Mouse (Mus musculus): Measurements from ENCODE around the gene Krt86.

The Krt86 gene

DNA sequence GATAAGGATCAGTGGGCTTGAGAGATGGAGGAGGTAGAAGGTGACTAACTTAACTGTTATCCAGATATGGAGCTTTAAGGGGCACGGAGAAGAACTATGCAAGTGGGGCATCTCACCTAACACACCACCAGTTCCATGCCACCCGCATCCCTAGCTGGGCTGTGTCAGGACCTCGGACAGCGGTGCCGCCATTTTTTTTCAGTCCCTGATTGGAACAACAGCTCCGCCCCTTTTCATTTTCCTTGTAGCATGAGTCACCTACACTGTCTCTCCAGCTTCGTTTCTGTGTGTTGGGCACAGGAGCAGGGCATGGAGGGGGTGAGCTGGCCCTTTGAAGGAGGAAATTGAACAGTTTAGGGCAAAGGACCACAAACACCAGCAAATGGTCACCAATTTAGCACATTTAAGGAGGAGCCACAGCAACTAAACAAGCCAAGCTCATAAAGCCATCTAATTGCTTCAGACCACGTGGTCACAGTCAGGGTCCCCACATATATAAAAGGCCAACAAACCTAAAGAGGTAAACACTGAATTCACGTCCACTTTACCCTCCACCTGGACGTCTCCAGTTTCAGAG is at the start of gene Krt86:
TSS of gene Krt86 (plus strand) at position 527 of the 577 bp plus-strand sequence.
- no peak for DNase-seq

DNA sequence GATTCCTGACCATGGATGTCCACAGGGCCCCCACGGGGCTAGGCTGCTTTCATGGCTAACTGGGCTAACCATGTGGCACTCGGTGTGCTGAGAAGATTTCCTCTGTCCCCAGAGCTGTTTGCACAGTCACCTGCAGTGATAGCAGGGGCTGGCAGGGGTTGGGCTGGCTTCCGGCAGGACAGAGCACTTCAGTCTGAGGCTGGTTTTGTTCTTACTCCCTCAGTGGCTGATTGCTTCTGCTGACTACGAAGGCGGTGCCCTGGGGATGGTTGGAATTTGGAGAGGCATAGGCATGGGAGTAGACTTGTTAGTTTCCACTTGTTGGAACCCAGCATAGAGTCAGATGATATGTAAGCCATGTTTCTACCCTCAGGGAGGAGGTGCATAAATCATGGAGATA is 48.4 kb upstream of the Krt86 start:
- DNase-seq = no peak

DNA sequence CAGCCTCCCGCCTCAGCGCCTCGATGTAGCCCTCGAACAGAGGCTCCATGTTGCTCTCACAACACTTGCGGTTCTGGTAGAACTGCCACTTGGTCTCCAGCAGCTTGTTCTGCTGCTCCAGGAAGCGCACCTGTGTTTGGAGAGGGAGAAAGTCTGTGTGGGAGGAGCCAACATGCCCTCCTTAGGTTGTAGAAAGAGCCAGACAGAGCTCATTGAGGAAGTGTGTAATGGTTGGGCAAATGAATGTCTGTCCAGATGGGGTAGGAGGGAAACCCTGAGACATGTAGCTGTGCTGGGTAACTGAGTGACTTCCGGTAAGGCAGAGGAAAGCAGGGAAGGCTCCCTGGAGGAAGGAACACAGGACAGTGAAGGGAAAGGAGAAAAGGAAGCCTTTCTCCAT is 36.7 kb upstream of the Krt86 start:
- DNase-seq = no peak

DNA sequence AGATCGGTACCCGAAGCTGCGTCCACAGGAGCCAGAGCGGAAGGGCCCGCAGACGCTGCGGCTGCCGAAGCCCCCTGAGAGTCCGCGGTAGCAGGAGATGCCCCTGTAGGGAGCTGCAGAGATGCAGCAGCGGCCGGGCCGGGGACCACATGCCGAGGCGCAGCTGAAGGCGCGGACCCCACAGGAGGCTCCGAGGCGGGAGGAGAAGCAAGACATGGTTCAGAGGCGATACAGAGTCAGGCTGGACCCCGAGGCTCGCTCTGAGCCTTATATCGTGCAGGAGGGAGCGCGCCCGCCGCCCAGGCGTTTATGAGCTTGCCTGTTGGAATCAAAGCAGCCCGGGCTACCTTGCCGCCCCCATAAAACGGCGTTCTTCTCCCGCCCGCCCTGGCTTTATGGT is 34.7 kb upstream of the Krt86 start, which contains the start of gene Krt87:
TSS of gene Krt87 (minus strand) at position 250 of the 400 bp plus-strand sequence.
- no peak for DNase-seq

DNA sequence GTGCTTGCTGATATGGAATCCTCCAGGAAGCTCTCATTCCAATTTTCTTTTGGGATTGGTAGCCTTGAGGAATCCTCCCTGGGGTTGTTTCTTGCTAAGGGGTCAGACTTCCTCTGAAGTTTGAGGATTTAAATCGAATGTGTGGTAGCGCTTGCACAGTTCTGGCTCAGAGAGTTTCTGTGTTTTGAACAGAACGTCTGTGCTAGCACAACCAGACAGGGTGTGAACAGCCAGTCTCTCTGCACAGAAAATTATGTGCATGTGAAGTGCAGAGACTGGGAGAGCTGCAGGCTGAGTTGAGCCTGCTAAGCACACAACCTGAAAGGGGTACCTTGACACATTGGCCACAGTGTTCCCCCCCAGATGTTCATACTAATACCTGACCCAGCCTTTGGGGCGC is 32.4 kb upstream of the Krt86 start:
- DNase-seq = peak; percentile 48

DNA sequence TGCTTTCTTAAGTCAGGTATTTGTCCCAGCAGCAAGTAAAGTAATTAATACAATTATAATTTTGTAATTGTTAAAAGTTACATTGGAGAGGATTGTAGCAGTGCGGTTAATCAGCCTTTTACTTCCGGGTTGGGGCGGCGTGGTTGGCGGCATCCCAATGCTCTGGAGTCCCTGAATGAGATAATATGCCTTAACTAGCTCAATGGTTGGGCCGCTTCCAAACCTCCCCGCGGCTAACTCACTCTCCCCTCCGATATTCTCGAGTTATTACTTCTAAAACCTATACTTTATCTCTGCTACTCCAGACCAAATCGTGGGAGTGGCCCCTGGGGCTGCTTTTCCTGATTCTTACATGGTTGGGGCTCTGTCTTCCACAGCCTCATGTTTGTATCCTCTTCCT is 26.7 kb upstream of the Krt86 start:
- DNase-seq = no peak

DNA sequence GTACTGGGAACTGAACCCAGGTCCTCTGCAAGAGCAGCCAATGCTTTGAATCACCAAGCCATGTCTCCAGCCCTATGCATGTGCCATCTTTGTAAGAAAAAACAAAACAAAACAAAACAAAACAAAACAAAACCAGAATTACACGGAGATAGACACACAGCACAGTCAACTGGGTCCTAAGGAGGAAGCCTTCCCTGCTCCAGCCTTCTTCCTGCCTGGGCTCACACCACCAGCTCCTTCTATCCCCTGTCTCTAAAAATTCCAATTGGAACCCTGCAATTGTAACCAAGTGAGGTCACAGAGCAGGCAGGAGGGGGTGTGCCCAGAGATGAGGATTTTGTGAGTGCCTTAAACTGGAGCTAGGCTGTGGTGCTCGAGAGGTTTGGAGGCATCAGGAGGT is 25.8 kb upstream of the Krt86 start, which contains the start of gene Krt88:
TSS of gene Krt88 (plus strand) at position 301 of the 400 bp plus-strand sequence.
- no peak for DNase-seq

DNA sequence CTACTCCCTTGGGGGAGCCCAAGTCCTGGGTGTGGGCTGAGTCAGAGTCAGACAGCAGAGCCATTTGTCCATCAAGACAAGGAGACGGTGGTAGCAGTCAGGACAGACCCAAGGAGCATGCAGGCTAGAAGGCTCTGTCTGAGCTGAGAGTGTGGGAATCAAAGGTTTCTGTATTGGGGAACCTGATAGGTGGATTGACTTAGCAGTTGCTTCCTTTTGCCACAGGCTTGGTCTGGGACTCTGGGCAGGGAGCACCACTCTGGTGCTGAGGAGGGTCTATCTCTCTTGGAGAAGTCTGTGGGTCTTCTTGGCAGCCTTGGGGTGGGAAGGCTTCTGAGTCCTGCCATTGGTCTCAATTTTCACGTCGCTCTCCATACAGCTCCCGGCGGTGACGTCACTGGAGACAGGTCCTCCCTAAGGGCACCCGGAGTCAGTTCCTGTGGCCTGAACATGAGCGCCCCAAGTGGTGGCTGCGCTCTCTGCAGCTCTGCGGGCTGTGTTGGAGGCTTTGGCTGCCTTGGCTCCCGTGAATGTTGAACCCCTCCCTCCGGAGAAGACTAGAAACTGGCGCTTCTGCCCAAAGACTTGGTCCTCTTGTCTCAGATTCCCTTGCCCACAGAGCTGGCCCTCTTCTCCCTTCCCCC is 20.1 kb upstream of the Krt86 start:
- DNase-seq = peak; percentile 71

DNA sequence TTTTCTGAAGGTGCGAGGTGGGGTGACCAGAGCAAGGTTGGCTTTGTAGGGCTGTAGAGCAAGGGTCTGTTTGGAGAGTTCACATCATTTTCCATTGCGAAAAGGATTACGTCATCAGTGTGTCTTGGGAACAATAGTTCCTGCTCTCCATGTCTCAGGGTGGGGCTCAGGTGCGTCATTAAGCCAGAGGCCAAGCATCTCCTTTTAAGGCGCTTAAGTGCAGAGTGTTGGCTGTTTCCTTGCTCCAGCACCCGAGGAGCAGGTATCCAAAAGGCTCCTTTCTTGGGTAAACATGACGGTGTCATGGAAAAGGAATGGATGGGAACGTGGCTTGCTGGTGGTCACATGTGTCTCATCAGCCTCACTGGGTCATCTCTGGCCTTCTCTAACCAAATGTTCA is 18.5 kb upstream of the Krt86 start:
- no peak for DNase-seq

DNA sequence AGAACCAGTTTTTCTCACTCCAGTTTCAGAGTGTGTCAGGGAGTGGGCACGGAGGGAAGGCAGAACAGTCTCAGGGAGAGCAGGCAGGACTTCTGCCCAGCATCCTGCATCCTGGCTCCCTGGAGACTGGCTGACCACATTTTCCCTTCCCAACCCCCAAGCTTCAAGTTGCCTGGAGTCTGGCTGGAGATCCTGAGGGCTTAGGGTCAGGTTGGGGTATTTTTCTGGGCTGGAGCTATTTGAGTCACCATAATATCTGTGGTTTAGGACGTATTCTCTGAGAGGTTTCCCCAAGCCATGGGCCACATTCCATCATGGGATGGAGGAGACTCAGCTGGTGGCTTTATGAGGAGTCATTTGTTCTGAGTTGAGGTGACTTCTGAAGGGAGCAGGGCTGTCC is 18.0 kb upstream of the Krt86 start:
- no peak for DNase-seq

DNA sequence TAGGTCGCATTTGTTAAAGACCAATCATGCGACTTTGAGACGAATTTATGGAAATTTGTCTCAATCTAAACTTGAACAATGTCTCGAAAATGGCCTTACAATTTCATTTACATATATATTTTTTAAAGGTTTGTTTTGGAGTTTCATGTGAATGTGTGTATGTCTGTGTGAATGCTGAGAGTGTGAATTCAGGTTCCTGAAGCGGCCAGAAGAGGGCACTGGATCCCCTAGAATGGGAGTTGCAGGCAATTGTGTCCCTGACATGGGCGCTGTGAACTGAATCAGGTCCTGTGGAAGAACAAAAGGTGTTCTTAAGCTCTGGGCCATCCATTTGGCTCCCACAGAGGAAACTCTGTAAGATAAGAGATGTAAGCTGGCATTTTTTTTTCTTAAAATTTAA is 17.4 kb upstream of the Krt86 start:
- no peak for DNase-seq

DNA sequence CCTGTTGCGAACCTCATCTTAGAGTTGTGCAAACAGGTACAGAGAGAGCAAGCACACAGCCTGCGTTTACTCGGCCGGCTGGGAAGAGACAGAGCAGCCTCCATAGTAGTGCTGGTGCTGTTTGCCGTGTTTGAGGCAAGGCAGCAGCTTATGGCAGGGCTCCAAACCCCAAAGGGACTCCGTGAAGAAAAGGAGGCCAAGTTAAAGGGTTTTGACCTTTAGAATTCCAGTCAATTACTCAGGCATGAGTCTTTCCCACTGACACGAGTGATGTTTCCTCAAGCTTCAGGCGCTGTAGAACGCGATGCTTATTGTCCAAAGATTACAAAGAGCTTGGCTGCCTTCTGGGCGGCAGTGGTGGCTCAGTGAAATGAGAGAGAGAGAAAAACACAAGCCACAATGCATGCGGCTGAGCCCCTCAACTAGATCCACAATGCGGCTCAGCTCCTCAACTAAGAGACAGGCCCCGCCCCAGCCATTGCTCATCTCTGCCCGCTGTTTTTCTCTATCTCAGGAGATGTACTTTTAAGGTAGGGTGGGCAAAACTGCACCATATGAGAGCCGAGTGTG is 14.8 kb upstream of the Krt86 start:
- DNase-seq = no peak

DNA sequence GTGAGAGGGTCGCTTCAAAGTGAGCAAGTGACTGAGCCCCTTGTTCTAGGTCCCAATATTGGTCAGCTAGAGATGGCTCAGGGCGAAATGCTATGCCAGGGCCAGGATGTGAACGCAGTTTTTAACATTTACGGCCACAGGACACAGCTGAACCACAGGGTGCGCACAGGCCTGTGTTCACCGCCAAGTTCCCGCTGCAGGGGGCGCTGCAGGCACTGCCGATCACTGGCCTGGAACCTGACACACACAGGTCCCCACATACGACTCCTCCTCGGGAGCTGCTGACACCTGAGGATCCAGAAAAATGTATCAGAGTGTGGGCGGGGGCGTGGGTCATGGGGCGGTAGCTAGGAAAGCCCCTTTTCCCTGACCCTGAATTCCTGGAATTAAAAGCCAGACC is 14.0 kb upstream of the Krt86 start:
- DNase-seq = no peak

DNA sequence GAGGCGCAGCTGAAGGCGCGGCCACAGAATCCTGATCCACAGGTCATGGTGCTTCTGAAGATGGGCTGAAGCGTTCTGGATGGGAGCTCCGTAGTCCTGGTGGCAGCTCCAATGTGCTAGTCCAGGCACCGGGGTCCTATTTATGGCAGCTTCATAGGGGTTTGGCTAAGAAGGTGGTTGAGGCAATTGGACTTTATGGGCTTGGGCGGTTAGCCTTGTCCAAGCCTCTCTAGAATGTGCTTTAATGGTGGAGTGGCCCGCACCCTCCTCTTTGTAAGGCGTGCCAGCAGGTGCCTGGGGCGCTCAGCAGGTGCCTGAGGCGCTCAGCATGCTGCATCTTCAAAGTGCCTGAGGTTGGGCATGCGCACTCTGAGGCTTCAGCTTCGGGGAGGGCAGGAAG is 9.6 kb upstream of the Krt86 start, which contains the start of gene Krt81:
TSS of gene Krt81 (minus strand) at position 101 of the 400 bp plus-strand sequence.
- DNase-seq = no peak

DNA sequence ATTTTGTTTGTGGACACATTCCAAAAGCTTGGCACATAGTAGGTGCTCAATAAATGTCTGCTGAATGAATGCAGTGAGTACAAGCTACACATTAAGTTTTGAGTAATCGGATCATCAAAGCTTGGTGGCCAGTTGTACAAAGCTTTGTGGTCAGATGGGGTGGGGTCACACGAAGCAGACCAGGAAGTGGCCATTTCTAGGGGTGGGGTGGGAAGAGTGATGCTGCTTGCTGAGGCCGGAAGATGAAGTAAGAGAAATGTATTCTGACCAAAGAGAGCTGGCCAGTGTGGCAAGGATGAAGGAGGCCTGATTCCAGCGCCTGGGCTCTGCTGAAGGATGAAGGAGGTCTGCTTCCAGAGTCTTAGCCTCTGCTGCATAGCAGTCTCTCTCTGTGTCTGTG is 4.2 kb upstream of the Krt86 start:
- no peak for DNase-seq

DNA sequence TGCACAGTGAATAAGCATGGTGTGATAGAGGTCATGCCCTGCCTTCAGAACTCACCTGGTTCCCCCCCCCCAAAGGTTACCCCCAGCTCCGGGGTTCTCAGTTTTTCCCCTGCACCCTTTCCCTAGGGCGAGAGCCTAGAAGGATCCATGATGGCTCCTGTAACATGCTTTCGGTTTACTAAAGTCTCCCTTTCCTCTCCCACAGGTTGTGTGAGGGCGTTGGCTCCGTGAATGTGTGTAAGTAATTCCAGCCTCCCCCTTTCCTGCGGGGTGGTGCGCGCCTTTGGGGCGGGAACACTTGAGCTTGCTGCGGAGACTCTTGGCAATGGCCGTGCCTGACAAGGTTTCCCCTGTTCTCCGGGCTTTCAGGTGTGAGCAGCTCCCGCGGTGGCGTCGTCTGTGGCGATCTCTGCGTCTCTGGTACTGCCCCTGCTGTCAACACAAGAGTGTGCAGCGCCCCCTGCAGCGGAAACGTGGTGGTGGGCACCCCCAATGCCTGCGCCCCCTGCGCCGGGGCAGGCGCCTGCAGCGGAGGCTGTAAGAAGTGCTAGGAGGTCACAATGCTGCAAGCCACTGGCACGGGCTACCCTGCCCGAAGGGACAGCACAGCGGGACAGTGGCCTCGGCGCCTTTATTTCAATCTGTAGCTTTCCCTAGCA is 5.9 kb downstream of the Krt86 start:
- DNase-seq = peak; percentile 28

DNA sequence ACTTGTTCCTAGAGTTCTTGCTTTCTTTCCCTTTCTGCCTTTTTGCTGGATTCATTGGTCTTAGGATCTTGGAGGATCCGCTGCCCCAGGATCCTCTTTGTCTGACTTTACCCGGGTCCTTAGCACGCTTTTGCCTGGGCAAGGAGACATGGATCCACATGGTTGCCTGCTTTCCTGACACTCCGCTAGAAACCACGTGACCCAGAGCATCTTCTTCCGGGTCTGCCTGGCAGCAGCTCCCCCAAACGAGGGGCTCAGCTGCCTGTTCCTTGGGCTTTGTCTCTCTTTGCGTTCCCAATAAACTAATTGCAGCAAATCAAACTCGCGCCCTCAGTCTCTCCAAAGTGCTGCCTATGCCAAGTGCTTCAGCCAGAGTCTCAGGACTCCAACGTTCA is 6.4 kb downstream of the Krt86 start:
- no peak for DNase-seq

DNA sequence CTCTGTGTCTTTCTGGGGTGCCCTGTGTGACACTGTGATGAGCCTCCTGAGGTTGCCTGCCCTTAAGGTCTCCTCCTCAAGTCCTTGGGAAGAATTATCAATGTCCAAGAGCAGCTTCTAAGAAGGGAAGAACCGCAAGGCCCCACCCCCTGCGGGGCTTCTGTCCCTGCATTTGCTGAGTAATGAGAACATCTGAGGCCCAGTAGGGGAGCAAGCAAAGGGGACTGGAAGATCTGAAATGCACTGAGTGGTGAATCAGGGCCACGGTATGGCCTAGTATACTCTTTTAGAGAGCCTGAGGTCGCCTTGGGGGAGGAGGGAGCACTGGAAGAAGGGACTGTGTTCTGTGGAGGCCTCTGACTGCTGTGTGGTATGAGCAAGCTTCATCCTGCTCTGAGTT is 8.8 kb downstream of the Krt86 start:
- DNase-seq = no peak

DNA sequence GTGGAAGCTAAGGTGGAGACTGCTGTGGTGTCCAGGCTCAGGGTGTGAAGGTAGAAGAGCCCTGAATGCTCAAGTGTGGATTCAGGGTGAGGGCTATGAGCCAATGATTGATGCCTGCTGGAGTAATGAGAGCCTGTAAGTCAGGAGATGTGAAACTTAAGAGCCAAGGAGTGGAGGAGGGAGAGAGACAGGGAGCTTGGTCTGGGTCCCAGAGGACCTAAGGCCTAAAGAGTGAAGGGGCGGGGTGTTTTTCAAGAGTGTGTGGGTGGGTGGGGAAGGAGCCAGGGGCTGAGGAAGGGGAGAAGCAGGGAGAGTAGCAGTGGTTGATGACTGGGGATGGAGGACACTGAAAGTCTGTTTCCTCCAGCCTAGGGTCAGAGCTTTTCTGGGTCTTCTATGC is 10.4 kb downstream of the Krt86 start:
- DNase-seq = no peak

DNA sequence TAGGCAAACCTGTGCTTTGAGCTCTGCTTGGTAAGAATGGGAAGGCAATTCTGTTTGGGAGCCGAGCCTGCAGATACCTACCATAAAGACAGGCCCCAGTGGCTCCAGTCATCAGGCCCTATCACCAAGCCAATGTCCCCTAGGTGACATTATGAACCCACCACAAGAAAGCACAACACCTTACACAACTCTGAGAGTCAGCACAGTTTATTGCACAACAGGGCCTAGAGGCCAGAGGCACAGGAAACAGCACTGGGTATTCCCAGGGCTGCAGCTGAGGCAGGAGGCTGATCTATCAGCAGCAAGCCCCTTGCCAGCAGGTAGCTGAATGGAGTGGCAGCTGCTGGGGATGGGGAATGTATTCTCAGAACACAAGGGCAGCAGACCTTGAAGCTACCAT is 11.7 kb downstream of the Krt86 start:
- DNase-seq = no peak

DNA sequence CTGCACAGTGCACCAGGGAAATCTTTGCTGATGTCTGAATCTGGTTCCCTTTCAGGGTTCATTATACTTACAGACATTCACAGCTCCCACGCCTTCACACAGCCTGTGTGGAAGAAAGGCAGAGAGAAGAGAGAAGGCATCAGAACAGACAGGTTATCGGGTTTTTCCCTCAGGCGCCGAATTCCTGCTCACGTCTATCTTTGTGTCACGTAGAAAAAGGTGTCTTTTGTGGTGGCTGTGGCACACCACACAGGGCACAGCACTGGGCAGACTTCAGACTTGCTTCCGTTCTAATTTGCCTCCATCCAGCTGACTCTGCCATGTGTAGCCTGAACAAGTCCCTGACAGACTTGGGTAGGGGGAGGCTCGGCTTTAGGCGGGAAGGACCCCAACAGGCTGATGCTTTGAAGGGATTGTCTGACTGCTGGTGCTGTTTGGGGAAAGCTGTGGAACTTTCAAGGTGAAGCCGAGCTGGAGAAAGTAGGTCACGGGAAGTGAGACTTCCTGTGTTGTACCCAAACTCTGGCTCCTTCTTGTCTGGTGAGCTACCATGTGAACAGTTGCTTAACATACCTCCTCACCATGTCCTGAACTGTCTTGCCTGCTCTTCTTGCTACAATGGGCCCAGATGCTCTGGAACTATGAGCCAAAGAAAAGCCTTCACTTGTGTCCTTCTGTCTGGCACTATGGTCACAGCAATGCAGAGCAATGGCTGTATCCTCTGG is 12.8 kb downstream of the Krt86 start:
- peak; percentile 19 for DNase-seq

DNA sequence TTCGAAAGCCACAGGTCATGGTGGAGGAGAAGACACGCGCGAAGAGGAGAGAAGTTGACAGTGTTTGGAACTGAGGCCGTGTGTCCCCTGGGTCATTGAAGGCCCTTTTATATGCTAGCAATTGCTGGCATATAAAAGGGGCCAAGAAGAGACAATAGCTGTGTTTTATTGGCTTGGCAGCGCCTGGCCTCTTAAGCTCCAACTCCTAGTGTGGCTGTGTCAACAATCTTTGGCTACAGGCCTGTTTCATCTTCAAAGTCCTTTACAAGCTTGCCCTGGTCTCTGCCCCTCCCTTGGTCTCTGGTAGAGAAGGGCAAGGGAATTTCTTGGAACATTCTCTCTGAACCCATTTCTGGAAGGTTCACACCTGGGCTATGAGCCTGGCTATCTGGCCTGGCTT is 18.2 kb downstream of the Krt86 start, which contains the start of gene Krt83:
TSS of gene Krt83 (minus strand) at position 82 of the 400 bp plus-strand sequence.
- DNase-seq = no peak

DNA sequence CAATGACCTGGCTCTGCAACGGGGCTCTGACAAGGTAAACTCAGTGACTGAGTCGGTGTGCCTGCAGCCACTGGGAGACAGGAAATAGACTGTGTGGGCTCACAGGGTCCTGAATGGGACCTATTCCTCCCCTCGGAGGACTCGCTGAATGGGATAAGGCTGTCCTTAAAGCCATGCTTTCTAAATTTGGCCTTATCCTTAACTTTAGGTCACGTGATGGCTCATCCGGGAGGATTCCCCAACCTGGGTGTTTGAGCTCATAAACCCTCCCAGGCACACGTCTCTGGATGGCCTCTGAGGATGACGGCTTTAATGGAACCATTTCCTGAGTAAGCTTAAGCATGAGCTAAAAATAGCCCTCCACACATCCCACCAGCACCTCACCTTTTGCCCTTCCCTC is 19.4 kb downstream of the Krt86 start:
- no peak for DNase-seq

Measured in layer of hippocampus, adult 9-11 months (tissue).